In genomic region chr14:57363833-57364232, GRCm38 (mm10) we compare ENCODE assay signal across 24 mouse cellular contexts.
"Had no signal": no experiment of that assay in that cellular context is flagged by ENCODE, and none has a peak within 500 bp of the region (broad histone marks: within the 10 kb centered on the region; RNA-seq: fewer than 3 reads in every experiment).

No protein-coding gene starts in this region.

- H3K27ac ChIP-seq: gastrocnemius, adult 2 months; heart, embryonic 10.5 days; hindbrain, embryonic 10.5 days; hindbrain, embryonic 12.5 days; hindbrain, embryonic 14.5 days; intestine, embryonic 15.5 days; kidney, postnatal 0 days; limb, embryonic 13.5 days; limb, embryonic 15.5 days; liver, embryonic 12.5 days; liver, embryonic 14.5 days had no signal

- H3K9me3 ChIP-seq: heart, embryonic 10.5 days; heart, embryonic 12.5 days; hindbrain, embryonic 10.5 days; hindbrain, embryonic 12.5 days; intestine, embryonic 15.5 days; limb, embryonic 13.5 days; limb, embryonic 15.5 days; liver, embryonic 12.5 days had no signal

- ATAC-seq: forebrain, embryonic 16.5 days; hindbrain, embryonic 16.5 days; inflammation-experienced regulatory T-cells, adult 6 months; intestine, embryonic 15.5 days; intestine, postnatal 0 days; liver, embryonic 12.5 days had no signal

- H3K4me1 ChIP-seq: heart, embryonic 10.5 days; heart, embryonic 12.5 days; hindbrain, embryonic 12.5 days had no signal

- DNase-seq: gastrocnemius, adult 2 months; gastrocnemius, postnatal 10 days; gastrocnemius, postnatal 25 days; heart, adult 18-20 months; heart, postnatal 10 days; heart, postnatal 4 days; layer of hippocampus, adult 9-11 months; layer of hippocampus, postnatal 36 days; left cerebral cortex, postnatal 4 days had no signal

- H3K36me3 ChIP-seq: heart, embryonic 10.5 days; heart, embryonic 12.5 days; hindbrain, embryonic 10.5 days; hindbrain, embryonic 12.5 days; intestine, embryonic 15.5 days; limb, embryonic 13.5 days; limb, embryonic 15.5 days; liver, embryonic 12.5 days had no signal

- H3K9ac ChIP-seq: heart, embryonic 12.5 days; hindbrain, embryonic 12.5 days; hindbrain, embryonic 14.5 days; intestine, embryonic 15.5 days; limb, embryonic 13.5 days; limb, embryonic 15.5 days; liver, embryonic 12.5 days; liver, embryonic 14.5 days had no signal

- H3K4me2 ChIP-seq: intestine, embryonic 15.5 days; limb, embryonic 15.5 days; liver, embryonic 12.5 days had no signal

- H3K4me3 ChIP-seq: gastrocnemius, adult 2 months; heart, embryonic 12.5 days; intestine, embryonic 15.5 days; limb, embryonic 13.5 days; limb, embryonic 15.5 days; liver, embryonic 12.5 days had no signal

- H3K27me3 ChIP-seq: hindbrain, embryonic 12.5 days; intestine, embryonic 15.5 days; limb, embryonic 13.5 days; limb, embryonic 15.5 days; liver, embryonic 12.5 days had no signal
